Mouse (Mus musculus) testis, adult 2 months (tissue): Measurements from ENCODE around the gene Rnf145.

ENCODE experiments used
- CTCF ChIP-seq: fragments of 200-500 bp; IDR thresholded peaks from 2 replicates; pipeline ENCODE4 v1.5.1; 2012; ENCODE audit warnings: low read depth, mild to moderate bottlenecking, inconsistent platforms, low read length, moderate library complexity; ENCODE audit not compliant: control insufficient read depth, insufficient read depth, insufficient replicate concordance
- POLR2A ChIP-seq: fragments of 200-500 bp; IDR thresholded peaks from 2 replicates; pipeline ENCODE4 v1.6.1; 2012; ENCODE audit warnings: low read depth, mild to moderate bottlenecking, inconsistent platforms, low read length, moderate library complexity; ENCODE audit not compliant: control insufficient read depth

GRCm38 (mm10) chr11:44538501-44539290 lies 19.9 kb downstream of the Rnf145 start:
- TF ChIP-seq CTCF, result no peak
- TF ChIP-seq POLR2A, result no peak
